Mouse (Mus musculus) brown adipose tissue, adult 24 weeks (tissue): ENCODE results near the gene Nt5c3b. TPM values are rescaled to one million over a fixed set of nuclear protein-coding genes. Genes with fewer than 3 reads are reported as not detected.
A peak's percentile ranks its signal among the peaks of the same experiment; 100 is the strongest.

Experiments
- H3K27ac ChIP-seq: fragments of 200-500 bp; replicated peaks from 2 replicates; pipeline ENCODE4 v1.5.1; 2012; ENCODE audit warnings: low read depth, mild to moderate bottlenecking, low read length
- H3K4me1 ChIP-seq: fragments of 200-500 bp; 2 replicates; pipeline ENCODE4 v1.6.1; 2012; ENCODE audit warnings: low read length, mixed read lengths; ENCODE audit not compliant: control insufficient read depth, insufficient read depth, insufficient read length
- H3K4me3 ChIP-seq: fragments of 200-500 bp; 2 replicates; pipeline ENCODE4 v1.5.1; 2012; ENCODE audit warnings: low read depth, mild to moderate bottlenecking, low read length, moderate library complexity; ENCODE audit not compliant: insufficient read depth
- polyA plus RNA-seq: library from polyadenylated mRNA; stranded (reverse); fragments of >200 nt; gene quantifications from 2 replicates; pipeline ENCODE4 v1.2.4, GENCODE M21; 2012; ENCODE audit not compliant: missing spikeins, insufficient read depth, insufficient read length

Gene Nt5c3b
- polyA plus RNA-seq, 1 experiment: 14.7 TPM

- peaks cover 18% of the 10 kb centered on the region for H3K4me1 ChIP-seq
- H3K27ac ChIP-seq: peak overlapping the region; percentile 82
- 0 out of 2 replicates have a peak overlapping the region, but pooled peaks have one; percentile 13 for H3K4me3 ChIP-seq
Measured at GRCm38 (mm10) chr11:100386586-100386985, 55.0 kb downstream of the Nt5c3b start.

GRCm38 (mm10) chr11:100385016-100385415, 56.6 kb downstream of the Nt5c3b start:
- H3K27ac ChIP-seq: peak overlapping the region; percentile 25; the same call in 1 of the 2 replicates
- no peak overlapping the region for H3K4me3 ChIP-seq
- H3K4me1 ChIP-seq: peaks cover 18% of the 10 kb centered on the region

- Histone ChIP-seq H3K4me3 (no peak overlapping the region), H3K27ac (no peak overlapping the region), H3K4me1 (peaks cover 22% of the 10 kb centered on the region)
Measured at GRCm38 (mm10) chr11:100382682-100383081, 58.9 kb downstream of the Nt5c3b start.

- H3K4me1 ChIP-seq: peaks cover 24% of the 10 kb centered on the region
- peak overlapping the region; percentile 35; the same call in 1 of the 2 replicates for H3K27ac ChIP-seq
Measured at GRCm38 (mm10) chr11:100379311-100379710, 62.3 kb downstream of the Nt5c3b start.

GRCm38 (mm10) chr11:100378446-100378845, 63.2 kb downstream of the Nt5c3b start:
- Histone ChIP-seq H3K4me3 (no peak overlapping the region), H3K27ac (peak overlapping the region; percentile 35; the same call in 1 of the 2 replicates), H3K4me1 (peaks cover 24% of the 10 kb centered on the region)

More at GRCm38 (mm10) chr11:100379311-100379710, 62.3 kb downstream of the Nt5c3b start:
- no peak overlapping the region for H3K4me3 ChIP-seq

- H3K27ac ChIP-seq: peak overlapping the region; percentile 35; the same call in 1 of the 2 replicates
- peaks cover 24% of the 10 kb centered on the region for H3K4me1 ChIP-seq
- no peak overlapping the region for H3K4me3 ChIP-seq
Measured at GRCm38 (mm10) chr11:100377989-100378388, 63.6 kb downstream of the Nt5c3b start.

- no peak overlapping the region for H3K4me3 ChIP-seq
- peak overlapping the region; percentile 84 for H3K27ac ChIP-seq
- H3K4me1 ChIP-seq: peaks cover 27% of the 10 kb centered on the region
Measured at GRCm38 (mm10) chr11:100376746-100377389, 64.7 kb downstream of the Nt5c3b start.

- Histone ChIP-seq H3K27ac (peak overlapping the region; percentile 84), H3K4me1 (peaks cover 27% of the 10 kb centered on the region), H3K4me3 (no peak overlapping the region)
Measured at GRCm38 (mm10) chr11:100376005-100376404, 65.6 kb downstream of the Nt5c3b start.

- Histone ChIP-seq H3K4me3 (no peak overlapping the region), H3K4me1 (peaks cover 32% of the 10 kb centered on the region), H3K27ac (peak overlapping the region; percentile 78)
Measured at GRCm38 (mm10) chr11:100375127-100375526, 66.5 kb downstream of the Nt5c3b start.

Other genes starting within 250 kb of the Nt5c3b start
- gene Krt9, start 248.6 kb downstream of the Nt5c3b start, polyA plus RNA-seq: not detected in 2 replicates
- gene Krt14, start 234.3 kb downstream of the Nt5c3b start, polyA plus RNA-seq: 0.67 TPM in 1 of 2 replicates, not detected in the other
- not detected in 2 replicates for gene Krt16, start 192.9 kb downstream of the Nt5c3b start, polyA plus RNA-seq
- gene Krt17, start 180.8 kb downstream of the Nt5c3b start, polyA plus RNA-seq: not detected in 2 replicates
- not detected in 2 replicates for gene Krt42, start 171.9 kb downstream of the Nt5c3b start, polyA plus RNA-seq
- 1,185 and 1,317 TPM in 2 replicates for gene Eif1, start 121.9 kb downstream of the Nt5c3b start, polyA plus RNA-seq
- gene Gast, start 107.4 kb downstream of the Nt5c3b start, polyA plus RNA-seq: not detected in 2 replicates
- gene Hap1, start 85.7 kb downstream of the Nt5c3b start, polyA plus RNA-seq: not detected in 2 replicates
- 24.9 and 31.0 TPM in 2 replicates for gene Jup, start 44.0 kb downstream of the Nt5c3b start, polyA plus RNA-seq
- gene P3h4, start 27.0 kb downstream of the Nt5c3b start, polyA plus RNA-seq: 5.7 and 9.8 TPM in 2 replicates
- gene Fkbp10, start 26.1 kb downstream of the Nt5c3b start, polyA plus RNA-seq: 1.7 and 3.3 TPM in 2 replicates
- not detected in 2 replicates for gene Klhl10, start 109 bp upstream of the Nt5c3b start, polyA plus RNA-seq
- gene Klhl11, start 30.9 kb upstream of the Nt5c3b start, polyA plus RNA-seq: 2.5 and 3.4 TPM in 2 replicates
- 2,639 and 2,906 TPM in 2 replicates for gene Acly, start 86.2 kb upstream of the Nt5c3b start, polyA plus RNA-seq
- 28.0 and 35.4 TPM in 2 replicates for gene Ttc25, start 103.8 kb upstream of the Nt5c3b start, polyA plus RNA-seq
- 7.7 and 8.4 TPM in 2 replicates for gene Cnp, start 133.1 kb upstream of the Nt5c3b start, polyA plus RNA-seq
- 32.0 and 37.6 TPM in 2 replicates for gene Nkiras2, start 177.4 kb upstream of the Nt5c3b start, polyA plus RNA-seq
- gene Dnajc7, start 178.4 kb upstream of the Nt5c3b start, polyA plus RNA-seq: 246 and 295 TPM in 2 replicates